Mouse (Mus musculus): ENCODE measurements around the gene Mlx. TPM values are rescaled to one million over a fixed set of nuclear protein-coding genes. Genes with fewer than 3 reads are reported as not detected.

Mlx gene
- total and polyA plus RNA-seq, 3 experiments = 45.2 to 116 (median 51.5) TPM

DNA sequence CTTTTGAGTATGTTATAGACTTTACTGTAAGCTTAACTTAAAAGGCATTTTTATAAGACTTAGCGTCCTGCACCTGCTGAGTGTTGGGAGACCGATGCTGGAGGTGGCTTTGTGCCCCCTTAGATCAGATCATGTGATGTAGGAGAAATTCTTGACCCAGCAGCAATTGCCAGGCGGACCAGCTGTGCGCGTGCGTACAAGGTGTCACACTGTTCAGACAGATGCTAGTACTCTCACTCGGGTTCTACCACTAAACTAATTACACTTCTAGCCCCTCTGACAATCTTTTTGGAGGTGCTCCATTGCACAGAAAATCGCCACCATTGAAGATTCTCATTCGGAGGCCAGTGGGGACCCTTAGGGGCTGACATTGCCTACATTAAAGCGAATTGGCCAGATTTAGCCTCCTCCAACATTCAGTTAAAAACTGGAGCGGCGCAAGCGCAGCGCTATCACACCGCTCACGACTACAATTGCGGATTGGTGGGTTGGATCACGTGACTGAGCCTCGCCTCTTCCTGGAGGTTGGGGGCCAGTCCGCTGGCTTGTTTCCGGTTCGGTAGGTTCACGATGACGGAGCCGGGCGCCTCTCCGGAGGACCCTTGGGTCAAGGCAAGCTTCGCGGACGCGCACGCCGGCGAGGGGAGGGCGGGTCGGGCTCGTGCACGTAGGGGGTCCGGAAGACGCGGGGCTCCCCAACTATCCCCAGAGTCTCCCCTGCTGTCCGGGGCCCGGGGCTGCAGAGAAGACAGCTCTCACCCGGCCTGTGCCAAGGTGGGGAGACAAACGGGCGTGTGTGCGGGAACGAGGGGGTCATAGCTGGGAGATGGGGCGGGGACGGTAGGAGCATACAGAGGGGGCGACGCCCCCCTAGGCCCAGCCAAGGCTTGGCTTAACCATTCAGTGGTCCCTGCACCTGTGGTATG is at the start of gene Mlx (continued):
- TF ChIP-seq IRF4 (IDR thresholded peaks at IDR 0.05; ENCODE audit: low read depth, low read length) = no peak; the same call in 1 of the 2 replicates

DNA sequence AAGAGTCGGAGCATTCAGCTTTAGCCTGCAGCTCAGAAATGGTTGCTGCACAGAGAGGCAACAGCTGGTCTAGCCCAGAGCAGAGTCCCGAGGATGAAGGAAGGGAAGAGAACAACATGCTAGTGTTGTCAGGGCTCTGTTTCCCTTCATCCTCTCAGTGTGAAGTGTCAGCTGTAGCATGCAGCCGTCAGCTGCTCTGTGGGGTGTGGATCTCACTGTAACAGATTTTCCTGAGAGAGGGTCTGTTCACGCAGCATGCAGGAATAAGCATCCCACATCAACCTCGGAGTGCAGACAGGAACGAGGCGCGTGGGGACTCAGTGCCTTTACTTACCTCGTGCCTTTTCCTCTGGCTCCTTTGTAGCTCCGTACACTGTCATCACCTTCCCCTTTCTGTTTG is 49.3 kb upstream of the Mlx start:
- no peak for DNase-seq (ENCODE audit: extremely low read depth)
- Histone ChIP-seq H3K4me3 (replicated peaks in 1 of 3; ENCODE audit: low read depth in 2 of 3, low read length in 2 of 3, poor library complexity in 1 of 3) (no peak overlapping the region), H3K27me3 (replicated peaks) (no peaks in the 10 kb centered on the region), H3K27ac (ENCODE audit: insufficient read depth, low read depth) (no peak overlapping the region), H3K4me1 (ENCODE audit: control insufficient read depth in 1 of 2, insufficient read depth in 2 of 2) (no peaks in the 10 kb centered on the region), H3K36me3 (replicated peaks in 1 of 2; ENCODE audit: control insufficient read depth in 1 of 2, insufficient read depth in 1 of 2, low read length in 1 of 2) (peaks cover 76 to 96% of the 10 kb centered on the region in 2 experiments), H3K4me2 (ENCODE audit: insufficient read depth, low read depth, poor library complexity, severe bottlenecking) (no peak overlapping the region), H3K9ac (ENCODE audit: insufficient read depth, low read depth) (no peak overlapping the region), H3K79me2 (replicated peaks; ENCODE audit: control insufficient read depth, extremely low read depth, insufficient read depth, poor library complexity, severe bottlenecking) (no peaks in the 10 kb centered on the region), H3K9me3 (replicated peaks; ENCODE audit: low read length) (no peaks in the 10 kb centered on the region)
- in situ Hi-C loops (cut with MboI; ENCODE audit: low pct_ligation_motif_present, low pct_unique_long_range_greater_than_20kb, low sequenced_read_pairs) = no loop called here
- no peak for TF ChIP-seq ELF1 (IDR thresholded peaks at IDR 0.05; ENCODE audit: low read depth, low read length)
- TF ChIP-seq MXI1 (IDR thresholded peaks at IDR 0.05; ENCODE audit: low read depth, low read length) = no peak
- dilution Hi-C loops (cut with MboI; ENCODE audit: extremely low pct_ligation_motif_present, extremely low pct_unique_long_range_greater_than_20kb, low sequenced_read_pairs) = no loop called here

DNA sequence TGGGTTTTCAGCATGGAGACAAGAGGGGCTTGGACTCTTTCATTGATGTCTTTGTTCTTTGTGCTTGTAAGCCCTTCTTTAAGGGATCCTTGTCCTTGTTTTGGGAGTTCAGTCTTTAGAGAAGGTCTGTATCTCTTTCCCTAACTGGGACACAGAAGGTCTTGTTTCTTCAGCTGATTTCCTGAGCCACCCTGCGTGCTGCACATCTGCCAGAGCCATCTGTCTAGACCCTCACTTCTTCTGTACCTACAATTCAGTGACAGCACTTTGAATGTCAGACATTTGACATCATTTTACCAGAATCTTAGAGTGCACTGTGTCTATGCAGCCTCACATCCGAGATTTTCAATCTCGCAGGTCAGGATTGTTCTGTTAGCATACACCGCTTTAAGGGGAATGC is 41.3 kb upstream of the Mlx start:
- dilution Hi-C loops (cut with MboI; ENCODE audit: extremely low pct_ligation_motif_present, extremely low pct_unique_long_range_greater_than_20kb, low sequenced_read_pairs) (no loop called here), in situ Hi-C loops (cut with MboI; ENCODE audit: low pct_ligation_motif_present, low pct_unique_long_range_greater_than_20kb, low sequenced_read_pairs) (no loop called here)
- H3K79me2 ChIP-seq (replicated peaks; ENCODE audit: control insufficient read depth, extremely low read depth, insufficient read depth, poor library complexity, severe bottlenecking) = no peaks in the 10 kb centered on the region
- DNase-seq (ENCODE audit: extremely low read depth) = no peak
- H3K4me3 ChIP-seq (replicated peaks in 1 of 3; ENCODE audit: low read depth in 2 of 3, low read length in 2 of 3, poor library complexity in 1 of 3) = no peak overlapping the region
- no peaks in the 10 kb centered on the region for H3K4me1 ChIP-seq (ENCODE audit: control insufficient read depth in 1 of 2, insufficient read depth in 2 of 2)
- H3K36me3 ChIP-seq (replicated peaks in 1 of 2; ENCODE audit: control insufficient read depth in 1 of 2, insufficient read depth in 1 of 2, low read length in 1 of 2) = peaks cover 87 to 99% of the 10 kb centered on the region in 2 experiments
- no peak for TF ChIP-seq GABPA (IDR thresholded peaks at IDR 0.05; ENCODE audit: insufficient replicate concordance, low read depth, low read length)
- TF ChIP-seq USF2 (conservative IDR thresholded peaks at IDR 0.05; ENCODE audit: low read depth, low read length) = no peak
- TF ChIP-seq MYC (IDR thresholded peaks at IDR 0.05; ENCODE audit: low read depth, low read length) = no peak
- TF ChIP-seq POLR2AphosphoS2 (IDR thresholded peaks at IDR 0.05; ENCODE audit: low read depth, low read length) = no peak
- TF ChIP-seq POLR2A (IDR thresholded peaks at IDR 0.05; ENCODE audit: low read depth, low read length) = no peak
- no peak for TF ChIP-seq PAX5 (IDR thresholded peaks at IDR 0.05; ENCODE audit: low read length)
- TF ChIP-seq E2F4 (IDR thresholded peaks at IDR 0.05; ENCODE audit: insufficient replicate concordance, low read depth, low read length) = no peak
- no peak overlapping the region for H3K9ac ChIP-seq (ENCODE audit: insufficient read depth, low read depth)
- H3K9me3 ChIP-seq (replicated peaks; ENCODE audit: low read length) = no peaks in the 10 kb centered on the region
- H3K27ac ChIP-seq (ENCODE audit: insufficient read depth, low read depth) = no peak overlapping the region
- H3K27me3 ChIP-seq (replicated peaks) = no peaks in the 10 kb centered on the region
- no peak overlapping the region for H3K4me2 ChIP-seq (ENCODE audit: insufficient read depth, low read depth, poor library complexity, severe bottlenecking)

DNA sequence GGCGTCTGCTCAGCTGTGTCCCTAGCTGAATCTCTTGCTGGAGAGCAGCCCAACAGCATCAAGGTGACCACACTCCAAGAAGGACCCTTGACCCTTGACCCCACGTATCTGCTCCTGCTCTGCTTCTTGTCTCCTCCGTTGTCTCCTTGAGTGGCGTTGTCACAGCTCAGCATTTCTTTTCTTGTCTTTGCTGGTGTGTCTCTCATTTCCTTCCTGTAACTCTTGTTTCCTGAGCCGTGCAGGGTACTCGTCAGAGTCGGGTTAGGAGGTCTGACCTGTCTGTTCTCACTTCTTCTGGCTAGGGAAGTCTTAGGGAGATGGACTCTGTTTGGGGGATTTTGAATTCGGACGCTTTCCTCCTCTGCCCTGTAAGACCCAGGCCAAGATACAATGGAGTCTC is 40.6 kb upstream of the Mlx start:
- no peak overlapping the region for H3K4me3 ChIP-seq (replicated peaks in 1 of 3; ENCODE audit: low read depth in 2 of 3, low read length in 2 of 3, poor library complexity in 1 of 3)

More for the DNA sequence above, 40.6 kb upstream of the Mlx start:
- no peak overlapping the region for H3K27ac ChIP-seq (ENCODE audit: insufficient read depth, low read depth)
- in situ Hi-C loops (cut with MboI; ENCODE audit: low pct_ligation_motif_present, low pct_unique_long_range_greater_than_20kb, low sequenced_read_pairs) = no loop called here
- no peak overlapping the region for H3K4me2 ChIP-seq (ENCODE audit: insufficient read depth, low read depth, poor library complexity, severe bottlenecking)
- TF ChIP-seq ZMIZ1 (IDR thresholded peaks at IDR 0.05; ENCODE audit: low read depth, low read length) = no peak
- no peak for TF ChIP-seq ETS1 (conservative IDR thresholded peaks at IDR 0.05; ENCODE audit: low read depth, low read length)
- no peak for TF ChIP-seq GABPA (IDR thresholded peaks at IDR 0.05; ENCODE audit: insufficient replicate concordance, low read depth, low read length)
- no peak for TF ChIP-seq IRF4 (IDR thresholded peaks at IDR 0.05; ENCODE audit: low read depth, low read length)
- TF ChIP-seq MEF2A (IDR thresholded peaks at IDR 0.05; ENCODE audit: borderline replicate concordance, low read depth, low read length) = no peak
- TF ChIP-seq NRF1 (IDR thresholded peaks at IDR 0.05; ENCODE audit: low read depth, low read length) = no peak
- no peaks in the 10 kb centered on the region for H3K4me1 ChIP-seq (ENCODE audit: control insufficient read depth in 1 of 2, insufficient read depth in 2 of 2)
- dilution Hi-C loops (cut with MboI; ENCODE audit: extremely low pct_ligation_motif_present, extremely low pct_unique_long_range_greater_than_20kb, low sequenced_read_pairs) = no loop called here
- H3K27me3 ChIP-seq (replicated peaks) = no peaks in the 10 kb centered on the region
- no peak overlapping the region for H3K9ac ChIP-seq (ENCODE audit: insufficient read depth, low read depth)
- no peaks in the 10 kb centered on the region for H3K79me2 ChIP-seq (replicated peaks; ENCODE audit: control insufficient read depth, extremely low read depth, insufficient read depth, poor library complexity, severe bottlenecking)
- no peak for DNase-seq (ENCODE audit: extremely low read depth)
- peaks cover 89 to 99% of the 10 kb centered on the region in 2 experiments for H3K36me3 ChIP-seq (replicated peaks in 1 of 2; ENCODE audit: control insufficient read depth in 1 of 2, insufficient read depth in 1 of 2, low read length in 1 of 2)
- H3K9me3 ChIP-seq (replicated peaks; ENCODE audit: low read length) = no peaks in the 10 kb centered on the region
